Mouse (Mus musculus) thymus, adult 2 months (tissue): ENCODE measurements around the gene Foxn4. TPM values are rescaled to one million over a fixed set of nuclear protein-coding genes. Genes with fewer than 3 reads are reported as not detected.

Experiments used
- DNase-seq: peaks from one replicate; pipeline ENCODE4 v3.0.0; 2021
- H3K27ac ChIP-seq: fragments of 200-500 bp; 2 replicates; pipeline ENCODE4 v1.5.1; 2012; ENCODE audit warnings: low read length, control low read depth; ENCODE audit not compliant: control insufficient read depth, insufficient read depth
- H3K27me3 ChIP-seq: fragments of 200-500 bp; 2 replicates; pipeline ENCODE4 v1.6.1; 2012; ENCODE audit warnings: mild to moderate bottlenecking, low read length, moderate library complexity, mixed read lengths; ENCODE audit not compliant: control insufficient read depth, insufficient read depth
- H3K36me3 ChIP-seq: fragments of 200-500 bp; 2 replicates; pipeline ENCODE4 v1.6.1; 2012; ENCODE audit warnings: mild to moderate bottlenecking, low read length, moderate library complexity; ENCODE audit not compliant: control insufficient read depth, insufficient read depth
- H3K4me1 ChIP-seq: fragments of 200-500 bp; replicated peaks from 2 replicates; pipeline ENCODE4 v1.6.1; 2012; ENCODE audit warnings: low read length; ENCODE audit not compliant: control insufficient read depth, insufficient read depth
- H3K4me3 ChIP-seq: fragments of 200-500 bp; 2 replicates; pipeline ENCODE4 v1.5.1; 2012; ENCODE audit warnings: mild to moderate bottlenecking, low read length, control low read depth, moderate library complexity; ENCODE audit not compliant: control insufficient read depth, insufficient read depth
- CTCF ChIP-seq: fragments of 200-500 bp; IDR thresholded peaks from 2 replicates; pipeline ENCODE4 v1.5.1; 2012; ENCODE audit warnings: mild to moderate bottlenecking, control low read depth, low read length, moderate library complexity, borderline replicate concordance; ENCODE audit not compliant: control insufficient read depth, poor library complexity, insufficient read depth; ENCODE audit errors: extremely low read depth
- POLR2A ChIP-seq: fragments of 200-500 bp; IDR thresholded peaks from 2 replicates; pipeline ENCODE4 v1.6.1; 2012; ENCODE audit warnings: mild to moderate bottlenecking, low read length, control low read depth, moderate library complexity; ENCODE audit not compliant: control insufficient read depth, poor library complexity, insufficient read depth; ENCODE audit errors: extremely low read depth
- WGBS: fragments of 180-500 bp; shearing (Covaris S2); methylation state at CpG from one replicate; pipeline ENCODE4 v1.1.7; 2018; 5-methylcytosine and 5-hydroxymethylcytosine counted together
- polyA plus RNA-seq: library from polyadenylated mRNA; depleted of rRNA; stranded (reverse); fragments of >200 nt; gene quantifications from 2 replicates; pipeline ENCODE4 v1.2.3, GENCODE M21; 2012; rRNA removed

Foxn4 gene
- polyA plus RNA-seq, 1 experiment = 0.20 TPM

- TF ChIP-seq CTCF (no peak), POLR2A (no peak)
- DNase-seq = no peak
- 43% methylated on average over 7 of the region's 7 CpGs for WGBS
- 0 out of 2 replicates have a peak, but pooled peaks cover 4% of the 10 kb centered on the region for H3K4me1 ChIP-seq
- H3K27ac ChIP-seq = no peak overlapping the region
- no peak overlapping the region for H3K4me3 ChIP-seq
- H3K36me3 ChIP-seq = no peaks in the 10 kb centered on the region
- H3K27me3 ChIP-seq = no peaks in the 10 kb centered on the region
These were observed 34.7 kb downstream of the Foxn4 start for GRCm38 (mm10) chr5:114238924-114239323.

GRCm38 (mm10) chr5:114228901-114229300 is 44.7 kb downstream of the Foxn4 start:
- WGBS = 83% methylated on average over 5 of the region's 5 CpGs
- Histone ChIP-seq H3K4me1 (no peaks in the 10 kb centered on the region), H3K27ac (no peak overlapping the region), H3K36me3 (no peaks in the 10 kb centered on the region), H3K27me3 (no peaks in the 10 kb centered on the region), H3K4me3 (no peak overlapping the region)
- no peak for TF ChIP-seq CTCF
- no peak for TF ChIP-seq POLR2A
- no peak for DNase-seq

DNA sequence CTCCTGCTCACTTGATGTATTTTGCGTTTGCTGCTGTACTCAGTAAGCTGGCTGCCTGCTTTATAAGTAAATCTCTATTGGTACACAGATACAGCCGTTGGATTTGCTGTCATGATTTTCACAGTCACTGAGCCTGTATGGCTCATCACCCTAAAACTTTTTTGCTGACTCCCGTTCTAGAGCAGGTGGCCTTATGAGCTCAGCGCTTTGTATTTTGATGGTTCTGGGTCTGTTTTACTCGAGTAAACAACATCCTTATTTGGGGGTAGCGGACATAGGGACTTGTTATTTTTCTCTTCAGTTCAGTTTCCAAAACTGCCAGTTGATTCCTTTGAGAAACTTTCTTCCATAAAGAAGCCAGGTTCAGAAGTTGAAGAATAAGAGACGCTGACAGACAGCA is 47.6 kb downstream of the Foxn4 start:
- no peak overlapping the region for H3K27ac ChIP-seq
- no peaks in the 10 kb centered on the region for H3K27me3 ChIP-seq
- DNase-seq = no peak
- H3K4me3 ChIP-seq = no peak overlapping the region
- no peaks in the 10 kb centered on the region for H3K4me1 ChIP-seq
- no peaks in the 10 kb centered on the region for H3K36me3 ChIP-seq
- no peak for TF ChIP-seq CTCF
- 99% methylated on average over 7 of the region's 7 CpGs for WGBS

GRCm38 (mm10) chr5:114218771-114219170 is 54.8 kb downstream of the Foxn4 start:
- Histone ChIP-seq H3K27ac (no peak overlapping the region), H3K4me3 (no peak overlapping the region), H3K27me3 (no peaks in the 10 kb centered on the region), H3K4me1 (no peaks in the 10 kb centered on the region), H3K36me3 (no peaks in the 10 kb centered on the region)
- no peak for TF ChIP-seq POLR2A
- TF ChIP-seq CTCF = no peak
- WGBS = 95% methylated on average over 14 of the region's 14 CpGs
- no peak for DNase-seq

- 23% methylated on average over 10 of the region's 10 CpGs for WGBS
- no peaks in the 10 kb centered on the region for H3K36me3 ChIP-seq
- peaks cover 9% of the 10 kb centered on the region for H3K4me1 ChIP-seq
- H3K27me3 ChIP-seq = no peaks in the 10 kb centered on the region
- TF ChIP-seq CTCF (no peak), POLR2A (no peak)
- H3K27ac ChIP-seq = no peak overlapping the region
- peak overlapping the region; percentile 18 for H3K4me3 ChIP-seq
- DNase-seq = peak; percentile 55
These were observed 60.4 kb downstream of the Foxn4 start for GRCm38 (mm10) chr5:114213183-114213582.

GRCm38 (mm10) chr5:114206158-114206557 is 67.4 kb downstream of the Foxn4 start:
- no peak for DNase-seq
- no peaks in the 10 kb centered on the region for H3K4me1 ChIP-seq
- H3K27ac ChIP-seq = no peak overlapping the region
- no peaks in the 10 kb centered on the region for H3K36me3 ChIP-seq
- H3K4me3 ChIP-seq = no peak overlapping the region
- no peak for TF ChIP-seq CTCF
- no peak for TF ChIP-seq POLR2A
- 93% methylated on average over 2 of the region's 2 CpGs for WGBS
- H3K27me3 ChIP-seq = no peaks in the 10 kb centered on the region

Other genes with a start within 250 kb of the Foxn4 start
- gene Usp30, start 208.3 kb downstream of the Foxn4 start, polyA plus RNA-seq = 25.2 and 26.8 TPM in 2 replicates
- gene Svop, start 182.2 kb downstream of the Foxn4 start, polyA plus RNA-seq = 0.05 TPM in 1 of 2 replicates, not detected in the other
- 10.5 and 14.5 TPM in 2 replicates for gene Alkbh2, start 145.6 kb downstream of the Foxn4 start, polyA plus RNA-seq
- gene Ung, start 143.4 kb downstream of the Foxn4 start, polyA plus RNA-seq = 21.7 and 28.9 TPM in 2 replicates
- 20.1 and 24.4 TPM in 2 replicates for gene Acacb, start 127.3 kb downstream of the Foxn4 start, polyA plus RNA-seq
- 0.69 and 0.80 TPM in 2 replicates for gene Myo1h, start 15.4 kb upstream of the Foxn4 start, polyA plus RNA-seq
- gene Kctd10, start 106.7 kb upstream of the Foxn4 start, polyA plus RNA-seq = 76.3 and 87.7 TPM in 2 replicates
- gene Ube3b, start 106.8 kb upstream of the Foxn4 start, polyA plus RNA-seq = 123 and 133 TPM in 2 replicates
- gene Mmab, start 170.3 kb upstream of the Foxn4 start, polyA plus RNA-seq = 13.5 and 15.1 TPM in 2 replicates
- gene Mvk, start 170.5 kb upstream of the Foxn4 start, polyA plus RNA-seq = 20.8 and 25.9 TPM in 2 replicates